Mouse (Mus musculus): ENCODE data around the gene Cntnap2.
"Not testable (repeated sequence)": the region's sequence is repeated elsewhere in the genome, so short reads cannot be mapped to it uniquely, and the experiment has no call there.

The Cntnap2 gene

DNA sequence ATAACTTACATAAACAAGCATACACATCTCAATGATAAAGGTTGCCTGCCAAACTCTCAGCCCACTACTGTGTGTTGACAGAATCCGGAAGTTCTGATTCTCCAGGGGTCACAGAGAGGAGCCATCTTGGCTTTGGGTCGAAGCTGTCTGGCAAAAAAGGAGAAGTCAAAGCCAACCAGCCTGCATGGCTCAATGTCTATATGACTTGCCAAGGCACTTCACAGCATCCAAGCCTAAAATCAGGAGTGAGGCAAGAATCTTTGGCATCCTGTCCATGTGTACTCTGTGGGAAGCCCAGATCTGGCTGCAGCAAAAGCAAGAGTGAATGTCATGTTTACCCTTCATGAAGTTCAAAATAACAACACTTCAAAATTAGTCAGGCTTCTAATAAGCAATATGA lies 1913.5 kb downstream of the Cntnap2 start:
- DNase-seq (ENCODE audit: low read depth): no peak

- DNase-seq (ENCODE audit: low read depth): no peak
Observed at GRCm38 (mm10) chr6:46996010-46996602, 1936.9 kb downstream of the Cntnap2 start.

- no peak for DNase-seq (ENCODE audit: low read depth)
Observed at GRCm38 (mm10) chr6:47004430-47004829, 1945.3 kb downstream of the Cntnap2 start.

DNA sequence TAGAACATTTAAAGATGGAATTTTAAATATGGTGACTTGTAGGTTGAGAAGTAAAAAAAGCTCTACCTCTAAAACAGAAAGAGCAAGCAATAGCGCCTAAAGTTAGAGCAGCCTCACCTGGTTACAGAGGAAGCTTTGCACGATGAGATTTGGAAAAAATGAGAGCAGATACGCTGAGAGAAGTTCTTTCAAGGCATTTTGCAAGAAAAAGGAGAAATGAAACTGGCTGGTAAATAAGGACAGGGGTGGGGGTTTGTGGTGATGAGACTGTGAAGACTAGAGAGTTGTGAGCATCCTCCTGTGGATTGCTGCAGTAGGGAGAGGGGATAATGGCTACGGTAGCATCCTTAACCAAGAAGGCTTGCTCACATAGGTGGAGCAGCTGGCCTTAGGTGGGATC lies 1953.8 kb downstream of the Cntnap2 start:
- no peak for DNase-seq (ENCODE audit: low read depth)

DNA sequence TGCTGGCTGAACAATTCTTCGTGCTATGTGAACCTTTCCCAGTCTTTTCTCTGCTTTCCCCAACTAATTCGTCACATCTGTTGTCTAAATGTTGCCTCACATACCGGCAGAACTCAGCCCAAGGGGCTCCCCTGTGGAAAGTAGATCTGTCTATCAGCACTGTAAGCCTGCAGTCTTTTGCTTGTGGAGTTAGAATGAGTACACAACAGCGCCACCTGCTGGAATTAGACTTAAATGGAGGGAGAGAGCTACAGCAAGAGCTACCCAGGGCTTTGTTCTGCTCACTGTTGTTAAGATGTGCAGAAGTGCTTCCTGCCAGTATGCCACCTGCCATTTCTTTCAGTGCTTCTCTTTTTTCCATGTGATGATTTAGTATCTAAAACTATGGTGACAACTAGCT lies 1954.4 kb downstream of the Cntnap2 start:
- DNase-seq (ENCODE audit: low read depth): peak; percentile 9

DNA sequence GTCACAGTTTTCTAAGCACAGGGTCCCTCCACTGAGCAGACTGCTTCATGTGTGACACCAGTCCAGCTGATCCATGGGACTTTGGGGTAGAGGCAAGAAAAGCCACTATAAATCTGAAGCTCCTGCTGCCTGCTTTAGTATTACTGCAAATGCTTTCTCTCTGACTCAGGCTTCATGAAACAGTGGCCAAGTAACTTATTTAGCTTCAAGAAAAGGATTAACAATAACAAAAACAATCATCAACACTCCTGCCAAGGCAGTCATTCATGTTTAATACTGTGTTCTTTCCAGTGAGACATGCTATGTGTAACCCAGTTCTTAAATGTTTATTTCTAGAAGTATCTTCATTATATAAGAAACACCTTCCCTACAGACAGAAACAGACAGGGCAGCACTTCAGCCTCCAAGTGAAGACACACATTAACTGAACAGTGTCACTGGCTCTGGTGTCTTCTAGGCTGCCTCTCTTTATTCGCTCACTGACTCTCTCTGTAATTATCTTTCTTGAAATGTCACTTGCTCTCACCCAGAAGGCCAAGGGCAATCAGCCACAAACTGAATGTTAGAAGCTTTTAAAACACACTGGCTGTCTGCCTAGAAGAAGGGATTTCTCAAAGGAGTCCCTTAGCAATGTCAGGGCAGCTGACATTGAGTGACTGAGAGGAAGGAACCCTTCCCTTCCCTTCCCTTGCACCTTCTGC lies 1955.9 kb downstream of the Cntnap2 start:
- DNase-seq (ENCODE audit: low read depth): no peak

- DNase-seq (ENCODE audit: low read depth): no peak
Observed at GRCm38 (mm10) chr6:47026064-47026686, 1967.0 kb downstream of the Cntnap2 start.

DNA sequence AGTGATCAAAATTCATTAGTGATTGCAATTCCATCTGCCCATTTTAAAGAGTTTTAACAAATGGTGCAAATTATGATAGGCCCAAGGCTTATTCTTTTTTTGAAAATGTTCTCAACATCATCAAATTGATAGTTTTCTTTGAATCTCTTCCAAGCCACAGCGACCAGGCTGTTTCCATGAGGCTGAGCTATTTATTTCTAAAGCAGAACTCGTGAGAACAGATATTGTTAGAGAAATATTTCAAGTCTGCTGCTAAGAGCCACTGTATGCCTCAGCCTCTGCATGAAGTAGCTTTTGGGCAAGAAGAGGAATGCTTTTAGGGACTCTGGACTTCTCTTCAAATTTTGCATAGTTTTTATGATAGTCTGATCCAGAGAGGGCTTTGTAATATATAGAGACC lies 1972.2 kb downstream of the Cntnap2 start:
- DNase-seq (ENCODE audit: low read depth): no peak

- DNase-seq (ENCODE audit: low read depth): no peak
Observed at GRCm38 (mm10) chr6:47042602-47043001, 1983.4 kb downstream of the Cntnap2 start.

GRCm38 (mm10) chr6:47043586-47043985 lies 1984.4 kb downstream of the Cntnap2 start:
- DNase-seq (ENCODE audit: low read depth): no peak

DNA sequence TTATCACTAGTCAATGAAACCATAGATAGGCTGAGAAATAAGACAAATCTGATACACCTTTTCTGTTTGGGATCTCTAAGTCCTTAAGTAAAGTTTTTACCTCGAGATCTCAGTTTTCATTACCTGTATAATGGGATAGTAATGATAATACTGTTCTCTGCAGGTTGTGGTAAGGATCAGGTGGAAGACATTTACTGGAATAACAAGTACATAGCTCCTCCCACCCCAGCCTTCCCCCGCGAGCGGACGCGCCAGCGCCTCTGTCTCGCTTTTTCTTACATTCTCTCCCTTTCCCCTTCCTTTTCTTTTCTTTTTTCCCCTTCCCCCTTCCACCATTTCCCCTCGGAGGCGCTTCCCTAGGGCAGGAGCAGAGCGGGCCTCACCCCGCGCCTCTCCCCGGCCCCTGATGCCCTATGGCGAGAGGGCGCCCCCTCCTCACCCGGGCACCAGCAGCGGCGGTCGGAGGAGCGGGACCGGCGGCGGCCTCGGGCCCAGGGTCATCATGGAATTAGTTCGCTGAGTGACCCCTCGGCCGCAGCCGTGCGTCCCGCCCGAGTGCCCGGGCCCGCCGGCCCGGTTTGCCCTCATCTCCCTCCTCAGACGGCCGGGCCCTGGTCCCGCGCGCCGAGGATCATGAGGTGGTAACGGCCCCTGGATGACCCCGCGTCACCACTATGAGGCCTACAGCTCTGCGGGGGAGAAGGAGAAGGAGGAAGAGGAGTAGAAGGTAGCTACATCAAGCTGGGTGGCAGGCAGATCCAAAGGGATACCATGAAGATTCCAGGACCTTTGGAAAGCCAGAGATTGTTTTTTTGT lies 1985.4 kb downstream of the Cntnap2 start:
- DNase-seq (ENCODE audit: low read depth): no peak

DNA sequence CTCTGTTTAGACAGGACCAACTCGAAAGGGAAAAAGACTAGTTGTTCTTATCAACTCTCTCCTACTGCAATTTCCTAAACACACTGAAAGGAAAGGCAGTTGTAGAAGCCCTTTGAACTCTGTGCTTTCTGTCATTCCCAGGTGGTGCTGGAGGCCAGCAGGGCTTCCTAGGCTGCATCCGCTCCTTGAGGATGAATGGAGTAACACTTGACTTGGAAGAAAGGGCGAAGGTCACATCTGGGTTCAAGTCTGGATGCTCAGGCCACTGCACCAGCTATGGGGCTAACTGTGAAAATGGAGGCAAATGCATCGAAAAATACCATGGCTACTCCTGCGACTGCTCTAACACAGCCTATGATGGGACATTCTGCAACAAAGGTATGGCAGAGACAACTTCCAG lies 1989.9 kb downstream of the Cntnap2 start:
- DNase-seq (ENCODE audit: low read depth): no peak

DNA sequence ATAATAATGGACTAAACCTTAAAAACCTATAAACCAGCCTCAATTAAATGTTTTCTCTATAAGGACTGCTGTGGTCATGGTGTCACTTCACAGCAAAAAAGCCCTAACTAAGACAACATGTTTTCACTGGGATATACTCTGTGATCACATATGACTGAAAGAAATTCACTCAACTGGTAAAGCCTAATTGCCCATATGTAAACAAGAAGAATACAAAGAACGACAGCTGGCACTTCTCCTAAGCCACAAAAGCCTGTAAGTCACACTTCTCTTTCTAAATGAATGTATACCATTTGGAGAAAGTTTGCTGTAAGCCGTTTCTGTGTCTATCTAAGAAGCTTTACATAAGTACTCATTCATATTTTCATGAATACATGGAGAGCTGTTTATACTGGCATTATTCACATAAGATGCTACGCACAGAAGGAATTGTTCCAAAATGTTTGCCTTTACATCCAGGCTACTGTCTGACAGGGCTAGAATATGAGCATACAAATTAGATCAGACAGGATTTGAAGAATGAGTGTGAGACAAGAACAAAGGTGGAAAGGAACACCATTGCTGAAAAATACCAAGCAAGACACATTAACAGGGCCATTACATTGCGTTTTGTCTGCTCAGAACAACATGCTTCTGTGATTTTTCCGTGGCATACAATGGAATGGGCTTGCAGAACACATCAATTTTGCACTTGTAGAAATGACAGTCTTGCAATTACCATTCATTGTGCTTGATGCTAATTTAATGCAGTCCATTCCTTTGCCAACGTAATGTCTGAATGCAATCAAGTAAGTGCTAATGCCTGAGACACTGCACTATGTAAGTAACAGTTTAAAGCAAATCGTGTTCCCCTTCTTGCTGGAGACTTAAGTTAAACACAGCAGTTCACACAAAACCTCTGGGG lies 1991.4 kb downstream of the Cntnap2 start:
- no peak for DNase-seq (ENCODE audit: low read depth)

DNA sequence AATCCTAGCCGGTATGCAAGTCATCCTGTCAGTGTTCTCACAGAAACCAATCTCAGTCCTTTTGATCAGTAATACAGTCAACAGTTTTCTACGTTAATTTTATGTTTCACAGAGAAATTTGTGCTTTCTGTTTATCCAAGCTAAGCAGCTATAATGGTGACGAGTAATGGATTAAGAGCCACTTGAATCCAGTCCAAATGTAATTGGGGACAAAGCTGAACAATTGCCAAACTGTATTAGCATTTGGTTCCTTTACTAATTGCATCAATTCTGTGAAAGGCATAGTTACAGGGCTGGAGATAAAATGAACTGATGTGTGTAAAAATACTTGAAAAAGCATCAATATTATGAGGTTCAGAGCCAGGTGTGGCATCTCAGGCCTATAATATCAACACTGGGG lies 2002.2 kb downstream of the Cntnap2 start:
- no peak for DNase-seq (ENCODE audit: low read depth)

- no peak for DNase-seq (ENCODE audit: low read depth)
Observed at GRCm38 (mm10) chr6:47089998-47090397, 2030.8 kb downstream of the Cntnap2 start.

GRCm38 (mm10) chr6:47104951-47105350 lies 2045.8 kb downstream of the Cntnap2 start:
- DNase-seq (ENCODE audit: low read depth): no peak

- DNase-seq (ENCODE audit: low read depth): no peak
Observed at GRCm38 (mm10) chr6:47109582-47110220, 2050.5 kb downstream of the Cntnap2 start.

DNA sequence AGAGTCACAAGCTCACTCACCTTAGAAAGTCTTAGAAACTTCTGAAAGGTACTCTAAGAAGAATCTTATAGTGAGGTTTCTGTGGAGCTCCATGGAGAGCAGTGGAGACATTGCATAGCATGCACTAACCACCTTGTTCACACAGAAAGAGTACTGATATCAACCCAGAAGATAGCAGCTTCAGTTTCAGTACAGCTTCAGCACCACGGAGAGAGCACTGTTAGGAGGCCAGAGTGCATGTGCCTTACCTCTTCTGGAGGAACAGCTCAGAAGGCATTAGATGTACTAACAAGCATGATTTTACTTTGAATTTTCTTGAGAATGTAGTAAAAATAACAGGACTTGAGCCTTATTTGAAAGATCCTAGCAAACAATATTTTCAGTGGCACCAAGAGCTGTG lies 2074.9 kb downstream of the Cntnap2 start:
- DNase-seq (ENCODE audit: low read depth): not testable (repeated sequence)

GRCm38 (mm10) chr6:47153018-47153417 lies 2093.9 kb downstream of the Cntnap2 start:
- DNase-seq (ENCODE audit: low read depth): not testable (repeated sequence)

- DNase-seq (ENCODE audit: low read depth): not testable (repeated sequence)
Observed at GRCm38 (mm10) chr6:47174580-47175294, 2115.6 kb downstream of the Cntnap2 start.

Measured in fibroblast of lung, adult 2 months (primary cell).